Mouse (Mus musculus) cortical plate, adult 2 months (tissue): ENCODE measurements at regions not wholly inside any gene's neighbourhood (a gene's known extent, or its start where the extent isn't known, plus 50 kb on each side); places are given as distances from the start of the nearest gene placed in this dataset.

Experiments used
- H3K27ac ChIP-seq: fragments of 200-500 bp; 2 replicates; pipeline ENCODE4 v1.5.1; 2012; ENCODE audit warnings: low read length, control low read depth, inconsistent platforms; ENCODE audit not compliant: insufficient read depth
- H3K4me1 ChIP-seq: fragments of 200-500 bp; 2 replicates; pipeline ENCODE4 v1.6.1; 2011; ENCODE audit warnings: low read length; ENCODE audit not compliant: control insufficient read depth, insufficient read depth
- H3K4me3 ChIP-seq: fragments of 200-500 bp; 2 replicates; pipeline ENCODE4 v1.5.1; 2011; ENCODE audit warnings: mild to moderate bottlenecking, low read length, control low read depth; ENCODE audit not compliant: insufficient read depth
- CTCF ChIP-seq: fragments of 200-500 bp; IDR thresholded peaks from 2 replicates; pipeline ENCODE4 v1.5.1; 2011; ENCODE audit warnings: mild to moderate bottlenecking, control low read depth, low read length; ENCODE audit not compliant: insufficient read depth; ENCODE audit errors: extremely low read depth
- POLR2A ChIP-seq: fragments of 200-500 bp; IDR thresholded peaks from 2 replicates; pipeline ENCODE4 v1.6.1; 2011; ENCODE audit warnings: mild to moderate bottlenecking, low read length, control low read depth; ENCODE audit not compliant: insufficient read depth; ENCODE audit errors: extremely low read depth

DNA sequence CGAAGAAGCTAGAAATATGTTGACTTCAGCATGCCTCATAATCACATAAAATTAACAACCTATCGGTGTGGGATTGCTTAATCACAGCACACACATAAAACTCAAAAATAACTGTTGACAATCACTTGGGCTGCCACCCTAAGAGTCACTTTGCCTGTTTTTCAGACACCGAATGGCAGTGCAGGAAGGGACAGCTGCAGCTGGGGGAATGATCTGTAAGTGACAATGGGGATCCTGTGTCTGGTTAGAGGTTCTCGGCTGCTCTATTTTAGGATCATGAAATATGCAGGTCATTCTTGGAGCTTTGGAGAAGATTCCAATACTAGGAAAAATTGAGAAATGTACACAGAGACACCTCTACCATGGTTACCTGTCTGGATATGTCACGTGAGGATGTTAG lies 54.4 kb upstream of the Tcf12 start:
- Histone ChIP-seq H3K27ac (no peak overlapping the region), H3K4me1 (no peaks in the 10 kb centered on the region; the same call in 1 of the 2 replicates), H3K4me3 (no peak overlapping the region)
- no peak for TF ChIP-seq POLR2A
- no peak for TF ChIP-seq CTCF

DNA sequence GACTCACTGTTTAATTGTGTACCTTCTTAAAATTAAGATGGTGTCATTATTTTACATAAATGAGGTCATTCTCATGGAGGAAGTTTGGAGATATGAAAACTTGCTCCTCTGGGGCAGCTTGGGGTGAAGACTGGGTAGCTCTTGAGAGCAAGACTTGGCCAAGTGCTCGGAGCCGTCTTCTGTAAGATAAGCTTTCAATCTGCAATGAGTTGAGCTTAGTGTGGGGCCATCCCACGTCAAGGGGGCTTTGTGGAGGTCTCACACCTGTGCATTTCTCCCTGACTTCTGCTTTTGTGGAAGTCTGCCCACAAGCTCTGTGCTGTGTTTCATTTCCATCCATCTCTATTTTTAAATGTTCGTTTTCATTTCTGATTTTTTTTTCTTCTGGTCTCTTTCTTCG lies 54.9 kb upstream of the Tcf12 start:
- H3K4me1 ChIP-seq = no peaks in the 10 kb centered on the region; the same call in 1 of the 2 replicates
- H3K27ac ChIP-seq = no peak overlapping the region
- no peak for TF ChIP-seq CTCF
- H3K4me3 ChIP-seq = no peak overlapping the region

DNA sequence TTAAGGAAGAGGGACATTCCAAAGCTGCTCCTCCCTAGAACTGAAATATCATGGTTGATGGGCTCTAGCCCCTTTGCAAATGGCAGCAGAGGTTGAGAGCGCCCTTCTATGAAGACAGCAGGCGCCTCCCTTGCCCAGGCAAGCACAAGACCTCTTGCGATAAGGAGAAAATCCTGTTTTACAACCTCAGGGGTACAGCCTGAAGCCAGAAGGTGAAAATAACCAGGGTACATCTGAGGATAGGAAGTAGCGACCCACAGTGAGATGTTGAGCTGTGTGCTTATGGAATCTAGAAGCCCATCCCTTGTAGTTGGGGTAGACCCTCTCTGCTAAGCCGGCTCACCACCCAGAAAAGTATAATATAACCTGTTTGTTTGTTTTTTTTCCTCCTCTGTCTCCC lies 57.6 kb upstream of the Tcf12 start:
- H3K27ac ChIP-seq = no peak overlapping the region
- TF ChIP-seq POLR2A (no peak), CTCF (no peak)
- H3K4me1 ChIP-seq = no peaks in the 10 kb centered on the region; the same call in 1 of the 2 replicates
- H3K4me3 ChIP-seq = no peak overlapping the region

DNA sequence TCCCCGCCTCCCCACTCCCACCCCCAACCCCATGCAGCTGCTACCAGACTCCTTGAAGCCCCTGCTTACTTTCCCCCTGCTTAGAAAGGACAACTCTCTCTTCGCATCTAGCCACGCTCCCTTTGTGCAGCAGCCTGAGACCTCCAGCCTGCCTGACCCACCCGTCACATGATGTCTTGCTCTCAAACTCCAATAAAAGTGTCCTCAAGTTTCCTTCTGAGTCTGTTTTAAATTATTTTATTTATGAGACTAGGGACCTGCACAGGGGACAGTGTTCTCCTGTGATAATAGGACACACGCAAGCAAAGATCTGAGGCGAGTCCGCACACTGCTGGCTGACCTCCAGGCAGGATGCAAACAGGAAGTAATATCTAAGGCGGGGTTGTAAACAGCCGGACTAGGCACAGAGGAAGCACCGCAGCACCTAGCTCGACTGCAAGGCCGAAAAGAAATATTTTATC lies 58.1 kb upstream of the Tcf12 start:
- Histone ChIP-seq H3K4me3 (no peak overlapping the region), H3K4me1 (no peaks in the 10 kb centered on the region; the same call in 1 of the 2 replicates), H3K27ac (no peak overlapping the region)
- TF ChIP-seq POLR2A (no peak), CTCF (no peak)

DNA sequence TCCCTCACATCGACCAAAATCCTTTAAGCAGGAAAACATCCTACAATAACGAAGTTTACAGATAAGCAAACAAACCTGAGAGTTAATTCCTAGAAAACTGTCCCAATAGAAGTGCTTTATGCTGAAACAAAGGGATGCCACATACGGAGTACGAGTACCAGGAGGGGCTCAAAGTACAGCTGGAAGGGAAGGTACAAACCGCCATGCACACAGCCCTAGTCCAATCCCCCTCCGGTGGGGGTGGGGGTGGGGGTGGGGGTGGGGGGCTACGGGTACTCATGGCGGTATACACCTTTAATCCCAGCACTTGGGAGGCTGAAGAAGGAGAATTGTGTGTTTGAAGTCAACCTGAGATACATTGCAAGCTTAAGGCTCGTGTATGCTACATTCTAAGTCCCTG lies 58.6 kb upstream of the Tcf12 start:
- no peaks in the 10 kb centered on the region; the same call in 1 of the 2 replicates for H3K4me1 ChIP-seq
- TF ChIP-seq POLR2A = no peak
- no peak for TF ChIP-seq CTCF
- H3K4me3 ChIP-seq = no peak overlapping the region
- H3K27ac ChIP-seq = no peak overlapping the region

DNA sequence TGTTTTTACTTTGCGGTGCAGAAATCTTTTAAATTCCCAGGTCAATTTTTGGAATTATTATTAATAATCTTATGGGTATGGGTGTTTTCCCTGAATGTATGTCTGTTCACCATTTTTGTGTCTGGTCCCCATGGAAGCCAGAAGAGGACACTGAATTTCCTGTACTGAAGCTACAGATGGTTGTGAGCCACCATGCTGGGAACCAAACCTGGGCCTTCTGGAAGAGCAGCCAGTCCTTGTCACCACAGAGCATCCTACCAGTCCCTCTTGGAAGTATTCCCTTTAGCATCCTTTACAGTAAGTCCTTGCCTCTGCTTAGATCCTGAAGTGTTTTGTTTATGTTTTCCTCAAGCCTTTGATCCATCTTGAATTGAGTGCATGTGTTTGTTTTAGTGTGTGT lies 60.7 kb upstream of the Tcf12 start:
- Histone ChIP-seq H3K4me1 (no peaks in the 10 kb centered on the region), H3K27ac (no peak overlapping the region), H3K4me3 (no peak overlapping the region)
- TF ChIP-seq CTCF = no peak
- TF ChIP-seq POLR2A = no peak

DNA sequence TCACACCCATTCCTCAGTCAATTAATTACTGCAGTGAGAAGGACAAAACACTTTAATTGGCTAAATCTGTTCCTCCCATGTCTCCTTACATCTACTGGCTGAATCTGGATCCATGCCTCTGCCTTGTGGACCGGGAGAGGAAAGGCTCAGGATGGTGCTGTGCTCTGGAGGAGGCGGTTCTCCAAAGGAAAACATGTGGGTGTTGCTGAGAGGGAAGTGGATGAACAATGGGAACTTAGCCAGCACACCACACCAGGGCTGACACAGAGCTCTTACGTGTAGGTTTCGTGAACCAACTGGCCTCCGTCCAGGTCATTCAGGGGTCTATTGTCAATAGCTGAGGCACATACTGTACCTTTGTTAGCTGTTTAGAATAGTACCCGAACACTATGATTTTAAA lies 69.3 kb upstream of the Tcf12 start:
- H3K4me3 ChIP-seq = no peak overlapping the region
- H3K27ac ChIP-seq = no peak overlapping the region
- no peak for TF ChIP-seq POLR2A
- TF ChIP-seq CTCF = no peak
- H3K4me1 ChIP-seq = peaks cover 2% of the 10 kb centered on the region

- Histone ChIP-seq H3K4me1 (peaks cover 2% of the 10 kb centered on the region), H3K4me3 (no peak overlapping the region), H3K27ac (no peak overlapping the region)
- TF ChIP-seq CTCF = no peak
- no peak for TF ChIP-seq POLR2A
These were observed 71.7 kb upstream of the Tcf12 start for GRCm38 (mm10) chr9:72183336-72183735.

DNA sequence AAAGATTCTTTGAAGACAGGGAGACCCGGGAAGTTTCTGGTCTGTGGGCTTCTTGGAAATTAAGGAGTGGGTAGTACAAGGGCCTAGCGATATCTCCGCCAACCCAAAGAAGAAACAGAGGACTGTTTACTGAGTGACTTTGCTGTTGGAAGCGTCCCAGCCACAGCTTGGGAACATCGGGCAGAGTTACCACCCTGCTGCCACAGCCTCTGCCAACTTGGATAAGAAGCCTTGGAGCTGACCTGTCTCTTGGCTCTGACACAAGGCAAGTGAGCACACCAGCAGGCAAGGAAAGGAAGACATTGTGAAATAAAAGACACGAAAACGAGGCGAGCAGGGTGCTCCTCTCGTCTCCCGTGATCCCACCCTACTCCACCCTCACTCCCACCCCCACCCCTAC lies 72.3 kb upstream of the Tcf12 start:
- TF ChIP-seq CTCF (no peak), POLR2A (no peak)
- no peak overlapping the region for H3K27ac ChIP-seq
- H3K4me3 ChIP-seq = no peak overlapping the region
- H3K4me1 ChIP-seq = peaks cover 2% of the 10 kb centered on the region

DNA sequence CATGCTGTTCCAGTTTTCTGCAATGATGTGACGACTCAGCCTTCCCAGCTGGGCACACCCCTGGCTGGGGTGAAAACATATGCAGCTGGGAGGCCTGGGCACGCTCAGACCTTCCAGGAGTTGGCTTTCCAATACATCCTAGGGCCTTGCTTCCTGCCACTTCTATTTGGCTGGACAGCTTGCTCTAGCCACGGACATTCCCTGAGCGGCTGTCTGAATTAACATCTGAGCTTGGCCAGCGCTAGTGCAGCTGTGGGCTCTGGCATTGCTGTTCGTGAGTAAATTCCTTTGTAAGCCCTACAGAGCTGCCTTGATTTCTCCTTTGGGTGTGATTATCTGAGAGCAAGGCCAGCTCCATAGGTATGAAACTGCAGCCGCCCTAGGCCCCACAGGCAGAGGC lies 78.2 kb upstream of the Tcf12 start:
- Histone ChIP-seq H3K4me1 (peaks cover 4% of the 10 kb centered on the region; the same call in 1 of the 2 replicates), H3K27ac (no peak overlapping the region), H3K4me3 (no peak overlapping the region)
- no peak for TF ChIP-seq CTCF
- no peak for TF ChIP-seq POLR2A
